Mouse (Mus musculus): ENCODE results near the gene Fam173a. TPM values are rescaled to one million over a fixed set of nuclear protein-coding genes. Genes with fewer than 3 reads are reported as not detected.

The Fam173a gene
- polyA plus RNA-seq, 1 experiment from 2014 or later = 86.6 TPM

DNA sequence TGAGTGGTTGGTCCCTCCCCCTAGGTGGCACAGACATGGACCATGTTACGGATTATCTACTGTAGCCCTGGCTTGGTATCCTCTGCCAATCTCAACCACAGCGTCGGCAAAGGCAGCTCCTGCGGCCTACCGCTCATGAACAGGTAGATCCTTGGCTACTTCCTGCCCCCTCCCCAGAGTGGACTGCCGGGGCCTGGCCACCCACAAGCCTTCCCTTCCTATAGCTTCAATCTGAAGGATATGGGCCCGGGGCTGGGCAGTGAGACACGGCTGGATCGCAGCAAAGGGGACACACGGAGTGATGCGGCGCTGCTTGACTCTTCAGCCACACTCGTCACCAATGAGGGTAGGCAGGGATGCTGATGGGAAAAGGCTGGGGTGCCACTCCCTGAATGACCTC, 34.3 kb upstream of the Fam173a start:
- Histone ChIP-seq H3K27ac (no peak overlapping the region), H3K4me2 (no peak overlapping the region), H3K9me3 (no peaks in the 10 kb centered on the region), H3K4me1 (replicated peaks) (peaks cover 82% of the 10 kb centered on the region), H3K36me3 (peaks cover 51% of the 10 kb centered on the region), H3K9ac (0 out of 2 replicates have a peak overlapping the region, but pooled peaks have one; percentile 13), H3K27me3 (no peaks in the 10 kb centered on the region), H3K4me3 (no peak overlapping the region)
- no peak for ATAC-seq (ENCODE audit: low FRiP score)
- WGBS = 97% methylated on average over 13 of the region's 13 CpGs

DNA sequence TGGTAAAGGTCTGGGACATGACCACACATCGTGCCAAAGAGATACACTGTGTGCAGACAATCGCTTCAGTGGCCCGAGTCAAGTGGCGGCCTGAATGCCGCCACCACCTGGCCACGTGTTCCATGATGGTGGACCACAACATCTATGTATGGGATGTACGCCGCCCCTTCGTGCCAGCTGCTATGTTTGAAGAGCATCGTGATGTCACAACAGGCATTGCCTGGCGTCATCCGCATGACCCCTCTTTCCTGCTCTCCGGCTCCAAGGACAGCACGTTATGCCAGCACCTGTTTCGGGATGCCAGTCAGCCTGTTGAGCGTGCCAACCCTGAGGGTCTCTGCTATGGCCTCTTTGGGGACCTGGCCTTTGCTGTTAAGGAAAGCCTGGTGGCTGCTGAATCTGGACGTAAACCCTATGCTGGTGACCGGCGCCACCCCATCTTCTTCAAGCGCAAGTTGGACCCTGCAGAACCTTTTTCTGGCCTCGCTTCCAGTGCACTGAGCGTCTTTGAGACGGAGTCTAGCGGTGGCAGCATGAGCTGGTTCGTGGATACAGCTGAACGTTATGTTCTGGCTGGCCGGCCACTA, 33.4 kb upstream of the Fam173a start:
- H3K9ac ChIP-seq = 0 out of 2 replicates have a peak overlapping the region, but pooled peaks have one; percentile 8
- peaks cover 73% of the 10 kb centered on the region for H3K4me1 ChIP-seq (replicated peaks)
- no peak overlapping the region for H3K4me2 ChIP-seq
- 96% methylated on average over 27 of the region's 27 CpGs for WGBS
- H3K27me3 ChIP-seq = no peaks in the 10 kb centered on the region
- no peak for ATAC-seq (ENCODE audit: low FRiP score)
- no peak overlapping the region for H3K27ac ChIP-seq
- no peak overlapping the region for H3K4me3 ChIP-seq
- peaks cover 44% of the 10 kb centered on the region for H3K36me3 ChIP-seq
- H3K9me3 ChIP-seq = no peaks in the 10 kb centered on the region

DNA sequence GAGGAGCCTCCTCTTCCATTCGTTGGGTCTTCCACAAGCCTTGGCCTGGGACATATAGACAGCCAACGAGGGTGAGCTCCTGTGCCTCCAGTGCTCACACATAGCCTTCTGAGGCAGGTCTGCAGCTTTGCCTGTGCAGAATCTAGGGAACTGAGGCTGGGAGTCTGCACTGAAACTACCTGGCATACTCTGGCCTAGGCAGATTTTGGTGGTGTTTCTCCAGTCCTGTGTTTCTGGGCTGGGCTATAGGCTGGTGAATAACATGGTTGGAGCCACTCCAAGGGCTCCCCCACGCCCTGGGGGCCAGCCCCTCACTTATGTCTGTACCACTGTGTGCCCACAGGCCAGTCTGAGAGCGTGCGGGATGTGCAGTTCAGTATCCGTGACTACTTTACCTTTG, 32.6 kb upstream of the Fam173a start:
- ATAC-seq (ENCODE audit: low FRiP score) = no peak
- Histone ChIP-seq H3K4me2 (peak overlapping the region; percentile 92; the same call in 1 of the 2 replicates), H3K9me3 (no peaks in the 10 kb centered on the region), H3K4me1 (replicated peaks) (peaks cover 66% of the 10 kb centered on the region), H3K36me3 (peaks cover 38% of the 10 kb centered on the region), H3K27me3 (peaks cover 2% of the 10 kb centered on the region; the same call in 1 of the 2 replicates), H3K4me3 (no peak overlapping the region), H3K27ac (no peak overlapping the region), H3K9ac (0 out of 2 replicates have a peak overlapping the region, but pooled peaks have one; percentile 8)
- WGBS = 90% methylated on average over 6 of the region's 6 CpGs

DNA sequence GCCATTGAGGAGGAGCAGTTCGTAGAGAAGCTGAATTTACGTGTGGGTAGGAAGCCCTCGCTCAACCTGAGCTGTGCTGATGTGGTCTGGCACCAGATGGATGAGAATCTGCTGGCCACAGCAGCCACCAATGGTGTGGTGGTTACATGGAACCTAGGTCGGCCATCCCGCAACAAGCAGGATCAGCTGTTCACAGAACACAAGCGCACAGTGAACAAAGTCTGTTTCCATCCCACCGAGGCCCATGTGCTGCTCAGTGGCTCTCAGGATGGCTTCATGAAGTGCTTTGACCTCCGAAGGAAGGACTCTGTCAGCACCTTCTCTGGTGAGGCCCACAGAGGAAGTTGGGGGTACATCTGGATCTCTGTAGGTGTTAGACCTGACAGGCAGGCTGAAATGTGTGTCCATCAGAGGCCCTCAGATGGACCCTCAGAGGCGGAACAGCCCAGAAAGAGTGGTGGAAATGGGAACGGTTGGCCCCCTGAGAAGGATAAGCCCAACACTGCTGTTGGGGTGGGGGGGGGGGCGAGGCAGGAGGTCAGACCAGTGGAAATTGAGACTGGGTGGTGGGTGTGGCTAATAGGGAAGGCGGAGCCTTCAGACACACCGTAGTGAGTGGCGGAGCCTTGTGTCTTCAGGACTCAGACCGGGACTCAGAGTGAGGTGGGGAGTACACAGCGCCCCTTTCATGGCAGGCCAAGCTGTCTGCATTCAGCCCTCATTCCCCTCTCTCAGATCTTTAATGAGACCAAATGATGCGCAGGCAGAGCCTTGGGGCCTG, 31.9 kb upstream of the Fam173a start:
- no peaks in the 10 kb centered on the region for H3K9me3 ChIP-seq
- peaks cover 9% of the 10 kb centered on the region for H3K27me3 ChIP-seq
- peaks cover 58% of the 10 kb centered on the region for H3K4me1 ChIP-seq (replicated peaks)
- H3K27ac ChIP-seq = no peak overlapping the region
- 76% methylated on average over 17 of the region's 17 CpGs for WGBS
- peak overlapping the region; percentile 87 for H3K9ac ChIP-seq
- peak overlapping the region; percentile 61 for H3K4me3 ChIP-seq
- peaks cover 38% of the 10 kb centered on the region for H3K36me3 ChIP-seq
- H3K4me2 ChIP-seq = peak overlapping the region; percentile 92
- ATAC-seq (ENCODE audit: low FRiP score) = no peak

DNA sequence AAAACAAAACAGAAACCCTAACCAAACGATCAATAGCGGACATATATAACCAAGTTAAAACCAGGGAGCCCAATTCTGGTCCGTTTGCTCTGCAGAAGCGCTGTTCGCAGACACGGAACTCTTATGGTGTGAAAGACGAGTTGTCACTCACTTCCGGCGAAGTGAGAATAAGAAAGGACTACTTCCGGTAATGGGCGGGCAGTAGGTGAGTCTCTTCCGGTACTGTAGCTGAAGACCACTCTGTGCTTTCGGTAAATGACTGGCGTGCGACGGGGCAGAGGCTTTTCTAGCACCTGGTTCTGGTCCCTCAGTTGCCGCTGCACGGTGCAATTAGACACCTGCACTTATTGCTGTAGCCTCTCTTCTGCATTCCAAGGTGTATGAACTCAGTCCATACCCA, 30.8 kb upstream of the Fam173a start, which contains the start of gene Wdr24:
Gene Wdr24 (plus strand): TSS at position 176 of the 400 bp plus-strand sequence.
- H3K9me3 ChIP-seq = no peaks in the 10 kb centered on the region
- peaks cover 48% of the 10 kb centered on the region for H3K36me3 ChIP-seq
- H3K4me3 ChIP-seq = peak within 1 kb of the TSS; percentile 61
- H3K27ac ChIP-seq = peak within 1 kb of the TSS; percentile 66
- peak within 1 kb of the TSS; percentile 92 for H3K4me2 ChIP-seq
- H3K27me3 ChIP-seq = peaks cover 20% of the 10 kb centered on the region
- H3K9ac ChIP-seq = peak within 1 kb of the TSS; percentile 87
- peaks cover 55% of the 10 kb centered on the region for H3K4me1 ChIP-seq (replicated peaks)
- under 1% methylated on average over 18 of the region's 18 CpGs for WGBS
- peak; percentile 56; the same call in 1 of the 2 replicates for ATAC-seq (ENCODE audit: low FRiP score)

DNA sequence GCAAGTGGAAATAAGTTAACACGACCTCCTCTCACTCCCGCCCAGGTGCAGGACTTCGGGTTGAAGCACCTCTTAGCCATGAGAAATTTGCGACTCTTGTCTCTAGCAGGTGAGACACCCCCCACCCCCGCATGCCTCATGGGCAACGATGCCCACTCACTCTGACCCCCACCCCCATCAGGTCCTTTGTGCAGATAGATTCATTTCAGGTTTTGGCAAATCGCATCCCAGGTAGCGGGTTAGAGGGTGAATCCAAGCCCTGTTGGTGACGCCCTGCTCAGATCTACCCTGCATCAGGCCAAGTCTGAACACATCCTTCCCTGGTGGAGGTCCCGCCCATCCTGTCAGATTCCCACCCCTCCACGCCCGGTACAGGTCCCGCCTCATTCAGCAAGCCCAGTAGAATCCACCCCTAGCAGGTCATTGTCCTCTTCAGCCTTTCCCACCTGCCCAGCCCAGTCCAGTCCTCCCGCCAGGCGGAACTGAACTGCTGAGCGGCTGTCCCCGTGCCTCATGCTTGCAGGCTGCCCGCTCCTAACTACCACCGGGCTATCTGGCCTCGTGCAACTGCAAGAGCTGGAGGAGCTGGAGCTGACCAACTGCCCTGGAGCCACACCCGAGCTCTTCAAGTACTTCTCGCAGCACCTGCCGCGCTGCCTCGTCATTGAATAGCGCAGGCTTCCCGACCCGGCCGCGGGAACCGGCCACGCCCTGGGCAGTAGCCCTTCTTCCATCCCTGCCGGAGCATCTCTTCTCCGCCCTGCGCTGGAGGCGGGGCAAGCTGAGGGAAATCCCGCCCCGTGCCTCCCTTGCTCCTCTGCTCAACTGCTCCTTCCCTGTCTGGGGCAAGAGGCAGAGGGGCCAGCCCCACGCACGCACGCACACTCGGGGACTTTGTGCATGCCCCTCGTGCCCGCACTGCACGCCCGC, 26.4 kb upstream of the Fam173a start:
- ATAC-seq (ENCODE audit: low FRiP score) = no peak
- Histone ChIP-seq H3K4me3 (no peak overlapping the region), H3K4me1 (replicated peaks) (peaks cover 12% of the 10 kb centered on the region)

DNA sequence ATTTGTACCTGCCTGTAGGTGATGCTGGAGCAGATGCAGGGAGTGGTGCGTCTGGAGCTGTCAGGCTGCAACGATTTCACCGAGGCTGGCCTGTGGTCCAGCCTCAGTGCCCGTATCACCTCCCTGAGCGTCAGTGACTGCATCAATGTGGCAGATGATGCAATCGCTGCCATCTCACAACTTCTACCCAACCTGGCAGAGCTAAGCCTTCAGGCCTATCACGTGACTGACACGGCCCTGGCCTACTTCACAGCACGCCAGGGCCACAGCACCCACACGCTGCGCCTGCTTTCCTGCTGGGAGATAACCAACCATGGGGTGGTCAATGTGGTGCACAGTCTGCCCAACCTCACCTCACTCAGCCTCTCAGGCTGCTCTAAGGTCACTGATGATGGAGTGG, 25.0 kb upstream of the Fam173a start:
- Histone ChIP-seq H3K4me2 (no peak overlapping the region), H3K4me3 (no peak overlapping the region), H3K9ac (no peak overlapping the region), H3K9me3 (no peaks in the 10 kb centered on the region), H3K4me1 (replicated peaks) (peaks cover 16% of the 10 kb centered on the region), H3K27ac (no peak overlapping the region), H3K36me3 (peaks cover 44% of the 10 kb centered on the region), H3K27me3 (peaks cover 39% of the 10 kb centered on the region)
- ATAC-seq (ENCODE audit: low FRiP score) = no peak
- whole genome bisulfite sequencing = 86% methylated on average over 11 of the region's 11 CpGs

More for the DNA sequence above, 26.4 kb upstream of the Fam173a start:
- Histone ChIP-seq H3K36me3 (peaks cover 44% of the 10 kb centered on the region), H3K27ac (no peak overlapping the region), H3K9ac (no peak overlapping the region), H3K27me3 (peaks cover 36% of the 10 kb centered on the region), H3K4me2 (no peak overlapping the region), H3K9me3 (no peaks in the 10 kb centered on the region)
- 9% methylated on average over 46 of the region's 46 CpGs for WGBS

DNA sequence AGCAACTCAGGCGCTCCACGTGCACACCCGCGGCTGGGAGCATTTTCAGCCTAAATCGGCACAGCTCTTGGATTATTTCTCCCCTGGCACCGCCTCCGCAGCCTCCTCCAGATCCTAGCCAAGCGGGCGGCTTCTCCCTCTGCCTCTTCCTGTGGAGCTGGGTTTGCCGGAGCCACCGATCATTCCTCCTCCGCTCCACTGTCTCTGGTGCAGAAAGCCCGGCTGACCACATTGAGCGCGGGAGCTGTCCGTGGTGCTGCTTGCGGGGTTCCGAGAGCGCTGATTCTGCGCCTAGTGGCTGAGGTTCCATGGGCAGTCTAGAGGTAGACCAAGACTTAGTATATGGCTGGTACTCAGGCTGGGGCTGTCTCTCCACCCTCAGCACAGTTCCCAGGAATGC, 20.8 kb upstream of the Fam173a start:
- Histone ChIP-seq H3K4me3 (peak overlapping the region; percentile 17), H3K27me3 (peaks cover 19% of the 10 kb centered on the region), H3K36me3 (peaks cover 24% of the 10 kb centered on the region), H3K4me2 (peak overlapping the region; percentile 45), H3K9ac (peak overlapping the region; percentile 68), H3K9me3 (no peaks in the 10 kb centered on the region), H3K27ac (peak overlapping the region; percentile 48; the same call in 1 of the 2 replicates), H3K4me1 (replicated peaks) (peaks cover 45% of the 10 kb centered on the region)
- 3% methylated on average over 20 of the region's 20 CpGs for WGBS
- no peak for ATAC-seq (ENCODE audit: low FRiP score)

DNA sequence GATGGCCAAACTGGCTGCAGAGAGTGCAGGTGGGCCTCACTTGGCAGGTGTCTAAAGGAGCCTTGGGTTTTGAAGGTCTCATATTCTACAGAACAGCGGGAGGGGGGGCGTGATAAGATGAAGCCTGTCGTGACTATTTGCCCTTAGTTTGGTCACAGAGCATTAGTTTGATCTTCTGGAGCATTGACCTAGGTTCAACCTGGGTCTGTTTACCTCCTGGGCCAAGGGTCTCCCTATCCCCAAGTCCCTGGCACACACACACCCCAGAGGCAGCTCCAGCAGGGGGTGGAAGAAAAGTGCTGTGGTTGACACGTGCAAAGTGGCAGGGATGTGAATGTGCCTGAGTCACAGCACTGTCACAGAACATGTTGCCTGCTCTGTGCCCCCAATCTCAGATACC, 18.2 kb upstream of the Fam173a start:
- Histone ChIP-seq H3K4me1 (replicated peaks) (peaks cover 53% of the 10 kb centered on the region), H3K9me3 (no peaks in the 10 kb centered on the region), H3K36me3 (no peaks in the 10 kb centered on the region), H3K27me3 (peaks cover 3% of the 10 kb centered on the region; the same call in 1 of the 2 replicates), H3K4me3 (peak overlapping the region; percentile 86), H3K9ac (peak overlapping the region; percentile 98), H3K4me2 (peak overlapping the region; percentile 95), H3K27ac (no peak overlapping the region)
- WGBS = 76% methylated on average over 4 of the region's 4 CpGs
- no peak for ATAC-seq (ENCODE audit: low FRiP score)

DNA sequence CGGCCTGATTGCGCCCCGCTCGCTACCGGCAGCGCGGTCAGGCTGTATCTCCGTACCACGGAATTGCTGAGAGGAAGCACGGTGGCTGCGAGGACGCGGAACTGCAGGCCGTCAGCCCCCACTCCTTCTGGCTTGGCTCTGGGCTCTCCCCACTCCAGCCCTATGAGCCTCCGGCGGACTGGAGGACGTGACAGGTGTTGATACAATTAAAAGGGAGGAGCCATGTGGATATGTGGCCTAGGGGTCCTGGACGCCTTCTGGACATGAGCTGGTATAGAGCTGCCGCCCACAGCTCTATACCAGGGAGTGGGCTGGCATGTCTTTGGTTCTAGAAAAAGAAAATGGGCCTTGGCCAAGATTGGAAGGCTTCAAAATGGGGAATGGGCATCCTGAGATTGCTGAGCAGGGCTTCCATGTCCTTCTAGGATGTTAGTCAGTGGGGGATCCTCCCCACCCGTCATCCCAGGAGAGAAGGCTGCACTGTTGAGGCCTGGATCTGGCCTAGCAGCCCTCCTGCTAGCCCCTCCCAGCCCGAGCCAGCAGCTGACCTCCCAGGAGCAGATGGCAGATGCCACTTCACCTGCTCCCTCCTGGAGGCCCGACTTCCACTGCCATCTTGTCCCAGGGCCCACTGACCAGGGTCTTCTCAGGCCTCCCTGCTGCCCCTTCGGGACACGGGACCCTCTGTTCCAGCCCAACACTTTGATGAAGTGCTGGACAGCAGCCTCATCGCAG, 17.1 kb upstream of the Fam173a start:
- H3K9ac ChIP-seq = peak overlapping the region; percentile 98
- H3K4me1 ChIP-seq (replicated peaks) = peaks cover 53% of the 10 kb centered on the region
- peak overlapping the region; percentile 98 for H3K27ac ChIP-seq
- H3K36me3 ChIP-seq = no peaks in the 10 kb centered on the region
- ATAC-seq (ENCODE audit: low FRiP score) = peak; percentile 66
- peaks cover 3% of the 10 kb centered on the region; the same call in 1 of the 2 replicates for H3K27me3 ChIP-seq
- 7% methylated on average over 25 of the region's 25 CpGs for WGBS
- H3K9me3 ChIP-seq = no peaks in the 10 kb centered on the region
- H3K4me3 ChIP-seq = peak overlapping the region; percentile 86
- H3K4me2 ChIP-seq = peak overlapping the region; percentile 95

Data from hindbrain, embryonic 13.5 days (tissue).